In the genomic region with DNA sequence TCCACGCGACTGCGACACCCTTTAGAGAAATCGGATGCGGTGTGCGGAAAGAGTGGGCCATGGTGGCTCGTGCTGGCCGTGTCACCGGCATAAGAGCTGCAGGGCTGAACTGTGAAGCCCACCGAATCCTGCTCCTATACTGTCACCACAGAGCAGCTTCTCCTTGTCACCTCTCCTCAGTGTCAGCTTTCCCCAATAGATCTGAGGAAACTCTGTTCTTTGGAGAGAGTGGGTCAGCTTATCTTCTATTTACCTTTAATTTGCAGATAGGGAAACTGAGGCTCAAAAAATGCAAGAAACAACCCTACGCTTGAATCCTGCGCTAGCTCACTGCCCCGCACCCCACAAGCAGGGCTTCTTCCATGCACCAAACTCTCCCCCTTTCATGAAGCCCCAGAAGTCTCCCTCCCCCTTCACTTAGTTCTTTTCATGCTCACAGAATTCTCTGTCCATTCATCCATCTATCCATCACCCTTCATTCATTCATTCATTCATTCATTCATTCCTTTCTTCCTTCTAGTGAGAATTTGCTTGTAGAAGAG, we compare ENCODE assay signal across 8 mouse cellular contexts. TPM values are rescaled to one million over a fixed set of nuclear protein-coding genes. Genes with fewer than 3 reads are reported as not detected.
DNase-seq lines count a peak whose midpoint lies in the region; ATAC-seq and TF ChIP-seq lines count a peak whose summit lies in the region.

No protein-coding gene starts in this region.

- H3K36me3 ChIP-seq in heart, embryonic 14.5 days (ENCODE audit: control insufficient read depth, insufficient read depth, low read length): no peaks in the 10 kb centered on the region
- no peaks in the 10 kb centered on the region for H3K36me3 ChIP-seq in ES-Bruce4 (ENCODE audit: control insufficient read depth, insufficient read depth, low read length, poor library complexity, severe bottlenecking)
- H3K36me3 ChIP-seq in forebrain, embryonic 14.5 days (ENCODE audit: control insufficient read depth, insufficient read depth, low read length): no peaks in the 10 kb centered on the region
- H3K36me3 ChIP-seq in liver, embryonic 16.5 days (ENCODE audit: control insufficient read depth, insufficient read depth): no peaks in the 10 kb centered on the region

- peak overlapping the region; percentile 69 to 98 for H3K27ac ChIP-seq in heart, embryonic 14.5 days (replicated peaks in 1 of 2; ENCODE audit: control insufficient read depth in 1 of 2, insufficient read depth in 1 of 2, low read depth in 2 of 2, low read length in 2 of 2)
- H3K27ac ChIP-seq in ES-Bruce4 (ENCODE audit: insufficient read depth, low read length): no peak overlapping the region
- peak overlapping the region; percentile 93 for H3K27ac ChIP-seq in forebrain, embryonic 14.5 days (ENCODE audit: low read depth, low read length)
- H3K27ac ChIP-seq in liver, embryonic 16.5 days (ENCODE audit: low read length): peak overlapping the region; percentile 76

- no peaks in the 10 kb centered on the region for H3K27me3 ChIP-seq in heart, embryonic 14.5 days (ENCODE audit: control insufficient read depth, insufficient read depth, low read length)
- H3K27me3 ChIP-seq in ES-Bruce4 (ENCODE audit: control insufficient read depth, insufficient read depth, low read length, poor library complexity, severe bottlenecking): no peaks in the 10 kb centered on the region; the same call in 1 of the 2 replicates
- no peaks in the 10 kb centered on the region for H3K27me3 ChIP-seq in forebrain, embryonic 14.5 days (replicated peaks; ENCODE audit: control insufficient read depth, insufficient read depth, low read length)
- H3K27me3 ChIP-seq in liver, embryonic 16.5 days (ENCODE audit: control insufficient read depth, insufficient read depth, low read depth, low read length): no peaks in the 10 kb centered on the region

- 0 out of 2 replicates have a peak, but pooled peaks cover 3% of the 10 kb centered on the region for H3K9me3 ChIP-seq in heart, embryonic 14.5 days (ENCODE audit: control insufficient read depth, low read length)
- 0 out of 2 replicates have a peak, but pooled peaks cover 3% of the 10 kb centered on the region for H3K9me3 ChIP-seq in ES-Bruce4 (replicated peaks; ENCODE audit: control insufficient read depth, insufficient read depth, low read length, poor library complexity, severe bottlenecking)
- H3K9me3 ChIP-seq in forebrain, embryonic 14.5 days (replicated peaks; ENCODE audit: control insufficient read depth, low read length): no peaks in the 10 kb centered on the region
- no peaks in the 10 kb centered on the region for H3K9me3 ChIP-seq in liver, embryonic 16.5 days (replicated peaks; ENCODE audit: control insufficient read depth, low read length)

- H3K4me2 ChIP-seq in heart, embryonic 14.5 days (ENCODE audit: low read length): peak overlapping the region; percentile 76
- H3K4me2 ChIP-seq in forebrain, embryonic 14.5 days (ENCODE audit: low read length): peak overlapping the region; percentile 68
- peak overlapping the region; percentile 83 for H3K4me2 ChIP-seq in liver, embryonic 16.5 days (ENCODE audit: low read depth, low read length)

- no peak for DNase-seq in heart, postnatal 10 days
- no peak for DNase-seq in forebrain, embryonic 14.5 days (ENCODE audit: low spot score)
- no peak for DNase-seq in T-cell, adult 2 months (ENCODE audit: low spot score)
- DNase-seq in Muller cell, postnatal 12 days (ENCODE audit: inconsistent ontology term): no peak
- no peak for DNase-seq in layer of hippocampus, postnatal 25 days (ENCODE audit: extremely low spot score in 1 of 2, low spot score in 1 of 2)

- peak overlapping the region; percentile 74 to 79 for H3K4me3 ChIP-seq in heart, embryonic 14.5 days (ENCODE audit: control insufficient read depth in 1 of 2, insufficient read depth in 1 of 2, low read depth in 1 of 2, low read length in 2 of 2)
- H3K4me3 ChIP-seq in ES-Bruce4 (ENCODE audit: low read depth, low read length): peak overlapping the region; percentile 90
- H3K4me3 ChIP-seq in forebrain, embryonic 14.5 days (ENCODE audit: low read depth, low read length): peak overlapping the region; percentile 77
- peak overlapping the region; percentile 82 for H3K4me3 ChIP-seq in liver, embryonic 16.5 days (ENCODE audit: low read depth, low read length)

- H3K9ac ChIP-seq in heart, embryonic 14.5 days (ENCODE audit: low read length): peak overlapping the region; percentile 97
- peak overlapping the region; percentile 98 for H3K9ac ChIP-seq in ES-Bruce4 (ENCODE audit: low read depth, poor library complexity, severe bottlenecking)
- peak overlapping the region; percentile 91 for H3K9ac ChIP-seq in forebrain, embryonic 14.5 days (ENCODE audit: low read length)
- H3K9ac ChIP-seq in liver, embryonic 16.5 days (ENCODE audit: low read depth, low read length): peak overlapping the region; percentile 84

- intact Hi-C loops in heart, postnatal 10 days (cut with DNase I): no loop called here

- WGBS in heart, embryonic 14.5 days: 10% methylated on average over 13 of the region's 13 CpGs
- 10% methylated on average over 13 of the region's 13 CpGs for WGBS in forebrain, embryonic 14.5 days
- 10% methylated on average over 13 of the region's 13 CpGs for WGBS in liver, embryonic 16.5 days (ENCODE audit: insufficient replicate concordance)

- ATAC-seq in heart, embryonic 14.5 days (ENCODE audit: insufficient number of reproducible peaks, insufficient read depth, low FRiP score, low read depth): no peak
- peak; percentile 78; the same call in 1 of the 2 replicates for ATAC-seq in forebrain, embryonic 14.5 days
- ATAC-seq in liver, embryonic 16.5 days (ENCODE audit: low read depth): no peak

- TF ChIP-seq EP300 in ES-Bruce4 (IDR thresholded peaks at IDR 0.05; ENCODE audit: insufficient read depth, low read depth, low read length): no peak

- peaks cover 4 to 26% of the 10 kb centered on the region in 2 experiments for H3K4me1 ChIP-seq in heart, embryonic 14.5 days (ENCODE audit: control insufficient read depth in 2 of 2, insufficient read depth in 2 of 2, low read length in 2 of 2)
- no peaks in the 10 kb centered on the region for H3K4me1 ChIP-seq in ES-Bruce4 (ENCODE audit: control insufficient read depth, insufficient read depth, low read length)
- H3K4me1 ChIP-seq in forebrain, embryonic 14.5 days (ENCODE audit: control insufficient read depth, insufficient read depth, low read length): peaks cover 20% of the 10 kb centered on the region
- peaks cover 22% of the 10 kb centered on the region for H3K4me1 ChIP-seq in liver, embryonic 16.5 days (ENCODE audit: control insufficient read depth, low read depth, low read length)

- no peak for TF ChIP-seq POLR2A in ES-Bruce4 (IDR thresholded peaks at IDR 0.05; ENCODE audit: insufficient read depth, low read length)

- TF ChIP-seq CTCF in ES-Bruce4 (IDR thresholded peaks at IDR 0.05; ENCODE audit: low read depth, low read length): no peak

RNA-seq across cellular contexts. Expression of a gene that starts 0.4 kb away (rescaled TPM):
- polyA plus RNA-seq in heart, embryonic 14.5 days (2014; fragmentation: Nextera tagmentation; extraction: Ambion mirVana): 62.6 and 66.1 TPM in 2 replicates
- 100 to 1,000 TPM; 183 to 190 TPM for total RNA-seq in heart, postnatal 10 days (2021)
- 56.2 and 58.6 TPM in 2 replicates for polyA plus RNA-seq in ES-Bruce4 (2011; ENCODE audit: insufficient read depth, insufficient read length, low read depth, missing spikeins)
- 57.5 and 59.4 TPM in 2 replicates for polyA plus RNA-seq in forebrain, embryonic 14.5 days (2014; fragmentation: Nextera tagmentation; extraction: Ambion mirVana)
- polyA plus RNA-seq in liver, embryonic 16.5 days (2015; fragmentation: Nextera tagmentation; extraction: Ambion mirVana): 5.9 and 7.0 TPM in 2 replicates
- 100 to 1,000 TPM; 214 to 220 TPM for total RNA-seq in layer of hippocampus, postnatal 25 days (2021)

RNA-seq across cellular contexts. Expression of a gene that starts 26.0 kb away (rescaled TPM):
- polyA plus RNA-seq in heart, embryonic 14.5 days (2014; fragmentation: Nextera tagmentation; extraction: Ambion mirVana): 48.4 and 53.5 TPM in 2 replicates
- total RNA-seq in heart, postnatal 10 days (2021): 10 to 100 TPM; 51.5 to 60.6 TPM
- polyA plus RNA-seq in ES-Bruce4 (2011; ENCODE audit: insufficient read depth, insufficient read length, low read depth, missing spikeins): 51.9 and 60.9 TPM in 2 replicates
- 71.8 and 81.5 TPM in 2 replicates for polyA plus RNA-seq in forebrain, embryonic 14.5 days (2014; fragmentation: Nextera tagmentation; extraction: Ambion mirVana)
- polyA plus RNA-seq in liver, embryonic 16.5 days (2015; fragmentation: Nextera tagmentation; extraction: Ambion mirVana): 25.0 and 26.4 TPM in 2 replicates
- 10 to 100 TPM; 48.6 to 49.9 TPM for total RNA-seq in layer of hippocampus, postnatal 25 days (2021)

RNA-seq across cellular contexts. Expression of a gene that starts 57.4 kb away (rescaled TPM):
- 14.6 and 16.3 TPM in 2 replicates for polyA plus RNA-seq in heart, embryonic 14.5 days (2014; fragmentation: Nextera tagmentation; extraction: Ambion mirVana)
- 10 to 100 TPM; 89.1 to 98.3 TPM for total RNA-seq in heart, postnatal 10 days (2021)
- polyA plus RNA-seq in ES-Bruce4 (2011; ENCODE audit: insufficient read depth, insufficient read length, low read depth, missing spikeins): 249 and 281 TPM in 2 replicates
- 15.4 and 18.6 TPM in 2 replicates for polyA plus RNA-seq in forebrain, embryonic 14.5 days (2014; fragmentation: Nextera tagmentation; extraction: Ambion mirVana)
- polyA plus RNA-seq in liver, embryonic 16.5 days (2015; fragmentation: Nextera tagmentation; extraction: Ambion mirVana): 18.8 and 21.2 TPM in 2 replicates
- total RNA-seq in layer of hippocampus, postnatal 25 days (2021): 100 to 1,000 TPM in 1 of 2 experiments, 10 to 100 TPM in 1; 99.5 to 104 TPM

Comparison
In these comparisons a context has a peak if more than half of its experiments do, and no peak if none do; other contexts are left out.
1. RNA of a gene that starts 57.4 kb away (polyA plus RNA-seq): 249 to 281 TPM in ES-Bruce4; 18.8 to 21.2 TPM in liver, embryonic 16.5 days, 15.4 to 18.6 TPM in forebrain, embryonic 14.5 days and 14.6 to 16.3 TPM in heart, embryonic 14.5 days; every median in the first group is over 10 times any median in the second.
2. Peak in every context shown above with its lines, with median percentiles within 50 percentile points of each other: H3K4me2 ChIP-seq, H3K4me3 ChIP-seq and H3K9ac ChIP-seq.